Mouse (Mus musculus) lung, postnatal 0 days (tissue): ENCODE measurements around the gene Sirt3.

ENCODE experiments used
- CTCF ChIP-seq: IDR thresholded peaks from 2 replicates; pipeline ENCODE4 v1.5.1; 2016; ENCODE audit warnings: antibody characterized with exemption, mild to moderate bottlenecking
- EP300 ChIP-seq: IDR thresholded peaks from 2 replicates; pipeline ENCODE4 v1.6.1; 2016; ENCODE audit warnings: antibody characterized with exemption, mild to moderate bottlenecking, control low read depth

- no peak for TF ChIP-seq EP300
- TF ChIP-seq CTCF = no peak
Observed at GRCm38 (mm10) chr7:140902036-140902875, 20.1 kb upstream of the Sirt3 start.
